Comparison of ENCODE assay signal across 23 mouse cellular contexts in genomic region chr9:95964037-95964436, GRCm38 (mm10).
"Had no signal": no experiment of that assay in that cellular context is flagged by ENCODE, and none has a peak within 500 bp of the region (broad histone marks: within the 10 kb centered on the region; RNA-seq: fewer than 3 reads in every experiment).

No protein-coding gene starts in this region.

- DNase-seq: liver, postnatal 0 days; lung, adult 2 months; lung, postnatal 14 days; lung, postnatal 36 days; retina, postnatal 1 day; right cerebral cortex, adult 18-20 months; right cerebral cortex, postnatal 25 days; right cerebral cortex, postnatal 4 days; spleen, adult 18-20 months; thymus, adult 2 months; thymus, postnatal 25 days; thymus, postnatal 4 days had no signal

- ATAC-seq: liver, postnatal 0 days; lung, postnatal 0 days; midbrain, embryonic 13.5 days; midbrain, embryonic 15.5 days had no signal

- H3K4me2 ChIP-seq: lung, embryonic 15.5 days; midbrain, embryonic 11.5 days; midbrain, embryonic 13.5 days; midbrain, embryonic 15.5 days; neural tube, embryonic 13.5 days; neural tube, embryonic 15.5 days; stomach, embryonic 15.5 days had no signal

- H3K4me1 ChIP-seq: lung, embryonic 15.5 days; midbrain, embryonic 13.5 days; midbrain, embryonic 15.5 days; neural tube, embryonic 13.5 days; neural tube, embryonic 15.5 days; stomach, embryonic 15.5 days had no signal

- H3K9ac ChIP-seq: liver, postnatal 0 days; lung, embryonic 15.5 days; midbrain, embryonic 13.5 days; midbrain, embryonic 15.5 days; neural tube, embryonic 13.5 days; neural tube, embryonic 15.5 days; stomach, embryonic 15.5 days had no signal

- H3K4me3 ChIP-seq: lung, embryonic 15.5 days; megakaryocyte, embryonic 14.5 days; midbrain, embryonic 13.5 days; midbrain, embryonic 15.5 days; neural tube, embryonic 13.5 days; neural tube, embryonic 15.5 days; stomach, embryonic 15.5 days had no signal

- H3K27me3 ChIP-seq: lung, embryonic 15.5 days; megakaryocyte, embryonic 14.5 days; midbrain, embryonic 13.5 days; midbrain, embryonic 15.5 days; neural tube, embryonic 13.5 days; neural tube, embryonic 15.5 days; stomach, embryonic 15.5 days had no signal

- H3K9me3 ChIP-seq: lung, embryonic 15.5 days; megakaryocyte, embryonic 14.5 days; midbrain, embryonic 13.5 days; midbrain, embryonic 15.5 days; neural tube, embryonic 13.5 days; neural tube, embryonic 15.5 days; stomach, embryonic 15.5 days had no signal

- H3K27ac ChIP-seq: lung, embryonic 15.5 days; macrophage; midbrain, embryonic 13.5 days; midbrain, embryonic 15.5 days; neural tube, embryonic 13.5 days; neural tube, embryonic 15.5 days; stomach, embryonic 15.5 days; stomach, postnatal 0 days had no signal
